Mouse (Mus musculus) left cerebral cortex, adult 9 months (tissue): ENCODE measurements around the gene Fkbp10.
A peak's percentile ranks its signal among the peaks of the same experiment; 100 is the strongest.

Source experiments
- DNase-seq, 2 experiments: peaks; one replicate each; pipeline ENCODE4 v3.0.0; 2022; ENCODE audit warnings: low spot score in 2 of 2

Gene Fkbp10

DNA sequence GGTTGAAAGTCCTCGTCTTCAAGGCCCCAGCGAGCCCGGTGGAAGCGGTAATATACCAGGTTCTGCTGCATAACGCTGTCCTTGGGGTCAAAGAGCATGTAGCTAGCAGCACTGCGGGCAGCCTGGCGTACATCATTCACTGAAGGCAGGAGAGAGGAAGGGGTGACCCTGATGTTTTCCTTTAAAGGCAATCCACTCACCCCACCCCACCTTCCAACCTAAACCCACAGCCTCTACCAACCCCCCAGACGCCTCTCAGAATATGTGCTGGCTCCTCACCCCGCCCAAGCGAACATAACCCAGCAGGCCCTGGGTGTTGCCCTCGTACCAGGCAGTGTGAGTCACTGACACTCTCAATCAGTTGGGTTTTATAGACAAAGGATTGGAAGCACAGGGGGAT is 3.8 kb upstream of the Fkbp10 start:
- no peak for DNase-seq

GRCm38 (mm10) chr11:100413541-100413940 is 2.0 kb upstream of the Fkbp10 start:
- DNase-seq: no peak

DNA sequence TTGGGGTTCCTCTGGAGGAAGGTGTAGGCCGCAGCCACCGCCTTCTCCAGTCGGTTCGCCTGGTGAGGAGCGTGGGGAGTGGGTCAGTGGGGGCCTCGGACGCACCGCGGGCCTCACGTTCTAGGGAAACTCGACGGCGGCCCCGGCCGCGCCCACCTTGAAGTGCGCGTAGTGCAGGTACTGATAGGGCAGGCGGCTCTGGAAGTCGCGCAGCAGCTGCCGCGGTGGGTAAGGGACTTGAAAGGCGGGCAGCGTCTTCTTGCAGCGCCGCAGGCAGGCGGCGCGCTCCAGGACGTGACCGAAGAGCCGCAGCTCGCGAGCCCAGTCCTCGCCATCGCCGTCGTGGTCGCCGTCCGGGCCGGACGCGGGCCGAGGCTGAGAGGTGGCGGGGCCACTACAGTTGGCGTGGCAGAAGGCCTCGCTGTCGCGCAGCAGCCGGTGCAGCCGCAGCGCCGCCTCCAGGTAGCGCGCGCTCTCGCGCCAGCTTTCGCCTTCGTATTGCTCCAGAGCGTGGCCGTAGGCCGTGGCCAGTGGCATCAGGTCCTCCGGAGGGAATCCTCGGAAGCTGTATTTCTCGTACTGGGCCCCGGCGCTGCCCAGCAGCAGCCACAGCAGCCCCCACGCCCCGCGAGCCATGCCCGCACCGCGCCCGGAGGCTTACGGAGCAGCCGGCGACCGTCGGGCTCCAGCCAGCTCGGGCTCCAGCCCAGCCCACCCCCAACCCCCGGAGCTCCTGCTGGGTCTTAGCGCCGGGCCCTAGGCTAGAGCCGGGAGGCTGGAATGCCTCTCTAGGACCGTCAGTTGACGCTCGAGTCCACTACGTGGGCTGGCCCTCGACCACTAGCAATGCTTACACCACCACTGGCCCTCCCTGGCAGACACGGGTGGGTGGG is 1.2 kb upstream of the Fkbp10 start, which contains the start of gene P3h4:
Gene P3h4 (minus strand): TSS at position 816 of the 893 bp plus-strand sequence.
- DNase-seq: peak in 1 of 2 experiments; percentile 74

DNA sequence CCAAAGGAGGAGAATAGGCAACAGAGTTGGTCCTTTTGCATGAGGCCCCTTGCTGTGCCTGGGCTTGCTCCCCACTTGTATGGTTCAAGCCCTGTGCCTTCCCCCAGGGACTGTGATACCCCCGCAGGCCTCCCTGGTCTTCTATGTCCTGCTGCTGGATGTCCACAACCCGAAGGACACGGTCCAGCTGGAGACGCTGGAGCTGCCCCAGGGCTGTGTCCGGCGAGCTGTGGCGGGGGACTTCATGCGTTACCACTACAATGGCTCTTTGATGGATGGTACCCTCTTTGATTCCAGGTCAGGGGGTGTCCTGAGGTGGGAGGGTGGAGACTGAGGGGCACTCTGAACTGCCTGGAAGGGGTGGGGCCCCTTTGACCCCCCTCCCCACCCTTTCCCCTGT is 6.0 kb downstream of the Fkbp10 start:
- no peak for DNase-seq

GRCm38 (mm10) chr11:100423836-100424235 is 8.3 kb downstream of the Fkbp10 start:
- DNase-seq: no peak

GRCm38 (mm10) chr11:100425851-100426250 is 10.4 kb downstream of the Fkbp10 start:
- DNase-seq: peak in 1 of 2 experiments; percentile 77

- DNase-seq: no peak
Measured at GRCm38 (mm10) chr11:100426820-100427219, 11.3 kb downstream of the Fkbp10 start.

- no peak for DNase-seq
Measured at GRCm38 (mm10) chr11:100428612-100429199, 13.2 kb downstream of the Fkbp10 start.

- no peak for DNase-seq
Measured at GRCm38 (mm10) chr11:100430052-100430451, 14.6 kb downstream of the Fkbp10 start.

- no peak for DNase-seq
Measured at GRCm38 (mm10) chr11:100432002-100432401, 16.5 kb downstream of the Fkbp10 start.

DNA sequence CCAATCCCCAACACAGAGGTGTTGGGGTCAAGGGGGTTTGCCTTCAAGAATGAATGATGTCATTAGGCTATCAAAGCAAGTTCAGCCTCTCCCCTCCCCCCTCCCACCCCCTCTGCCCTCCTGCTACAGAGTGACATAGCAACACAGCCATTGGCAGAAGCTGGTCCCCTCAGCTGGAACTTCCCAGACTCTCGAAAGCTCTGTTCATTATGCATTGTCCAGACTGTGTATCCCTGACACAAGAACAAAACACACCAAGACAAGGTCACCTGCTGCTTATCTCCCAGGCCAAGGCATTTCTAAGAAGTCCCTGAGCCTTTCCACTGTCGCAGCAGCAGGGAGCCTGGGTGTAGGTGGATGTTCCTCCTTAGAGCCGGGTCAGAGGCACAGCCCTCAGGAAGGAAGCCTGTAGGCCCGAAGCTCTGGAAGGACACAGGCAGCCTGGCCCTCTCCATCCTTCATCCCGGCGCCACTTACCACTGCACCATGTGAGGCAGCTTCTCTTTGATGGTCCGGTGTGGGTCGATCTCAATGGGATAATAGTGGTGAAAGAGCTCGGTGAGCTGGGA is 20.3 kb downstream of the Fkbp10 start:
- no peak for DNase-seq

DNA sequence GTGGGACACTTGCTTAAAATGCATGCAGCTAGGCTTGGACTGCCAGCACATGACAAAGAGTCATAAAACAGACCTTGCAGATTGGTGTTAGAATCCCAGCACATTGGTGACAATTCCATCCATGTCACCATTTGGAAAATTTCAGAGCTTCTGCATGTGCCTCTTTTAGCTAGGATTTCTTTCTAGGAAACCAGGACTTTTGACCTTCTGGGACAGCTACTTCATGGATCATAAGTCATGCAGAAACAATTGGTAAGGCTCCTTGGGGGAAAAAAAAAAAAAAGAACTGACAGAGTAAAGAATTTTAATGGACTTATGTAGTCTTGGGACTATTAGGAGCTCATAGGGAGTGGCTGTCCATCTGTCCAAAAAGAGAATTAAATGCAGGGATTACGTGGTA is 22.4 kb downstream of the Fkbp10 start:
- no peak for DNase-seq

- peak; percentile 52 to 84 for DNase-seq
Measured at GRCm38 (mm10) chr11:100440691-100441522, 25.4 kb downstream of the Fkbp10 start.

GRCm38 (mm10) chr11:100441797-100442196 is 26.3 kb downstream of the Fkbp10 start, which contains the start of the genes Nt5c3b and Klhl10:
Nt5c3b (minus strand) TSS chr11:100441808.
Klhl10 (plus strand) TSS chr11:100441917.
- DNase-seq: no peak

DNA sequence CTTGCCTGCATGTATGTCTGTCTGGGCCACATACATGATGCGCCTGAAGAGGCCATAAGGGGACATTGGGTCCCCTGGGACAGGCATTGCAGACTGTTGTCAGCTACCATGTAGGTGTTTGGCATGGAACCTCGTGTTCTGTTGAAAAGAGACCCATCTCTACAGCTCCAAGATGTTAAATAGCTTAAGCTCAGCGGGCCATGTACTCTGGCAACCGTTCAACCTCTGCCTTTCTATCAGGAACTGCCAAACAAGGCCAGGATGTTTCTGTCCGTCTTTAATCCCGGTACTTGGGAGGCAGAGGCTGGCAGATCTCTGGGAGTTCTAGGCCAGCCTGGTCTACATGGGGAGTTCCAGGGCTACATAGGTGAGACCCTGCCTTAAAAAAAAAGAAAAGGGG is 27.1 kb downstream of the Fkbp10 start:
- no peak for DNase-seq

- DNase-seq: no peak
Measured at GRCm38 (mm10) chr11:100457247-100457646, 41.8 kb downstream of the Fkbp10 start.

DNA sequence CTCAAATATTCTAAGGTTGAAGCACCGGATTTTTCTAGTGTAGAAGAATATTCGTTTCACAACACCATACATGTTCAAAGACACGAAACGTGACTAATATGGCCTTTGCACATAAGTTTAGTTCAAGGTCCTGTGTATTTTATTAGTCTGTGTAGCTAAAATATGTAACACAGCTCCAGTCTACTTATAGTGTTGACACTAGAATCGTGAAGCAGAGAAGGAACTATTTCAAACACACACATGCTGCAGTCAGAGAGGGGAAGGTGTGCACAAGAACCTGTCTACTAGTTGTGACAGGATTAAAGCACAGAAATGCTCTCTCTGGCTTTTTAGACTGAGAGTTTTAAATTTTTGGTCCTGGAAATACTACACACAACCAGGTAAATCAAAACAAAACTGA is 42.2 kb downstream of the Fkbp10 start:
- DNase-seq: no peak

GRCm38 (mm10) chr11:100462699-100463098 is 47.2 kb downstream of the Fkbp10 start:
- peak in 1 of 2 experiments; percentile 27 for DNase-seq

GRCm38 (mm10) chr11:100465229-100465792 is 49.8 kb downstream of the Fkbp10 start:
- DNase-seq: no peak

- no peak for DNase-seq
Measured at GRCm38 (mm10) chr11:100465833-100466232, 50.3 kb downstream of the Fkbp10 start.
